Mouse (Mus musculus) liver, embryonic 14.5 days (tissue): ENCODE data around the gene Timm29. TPM values are rescaled to one million over a fixed set of nuclear protein-coding genes. Genes with fewer than 3 reads are reported as not detected.
A peak's percentile ranks its signal among the peaks of the same experiment; 100 is the strongest.

Experiments used
- ATAC-seq: fragments of 200-750 bp; cut with Nextera tagmentation; 2 replicates; pipeline ENCODE4 v1.8.0; 2017; ENCODE audit warnings: moderate number of reproducible peaks, mild to moderate bottlenecking, moderate library complexity; ENCODE audit not compliant: insufficient read depth
- DNase-seq, 3 experiments: peaks; one replicate each; pipeline ENCODE4 v3.0.0-alpha.2; 2012 to 2013; ENCODE audit warnings: low read depth in 3 of 3, low spot score in 3 of 3
- H3K27ac ChIP-seq: fragments of 300-500 bp; sonication (generic); 2 replicates; pipeline ENCODE4 v1.5.1; 2014; ENCODE audit warnings: moderate library complexity, mild to moderate bottlenecking, control low read depth, inconsistent platforms
- H3K27me3 ChIP-seq: fragments of 300-500 bp; sonication (generic); 2 replicates; pipeline ENCODE4 v1.6.1; 2014; ENCODE audit warnings: mild to moderate bottlenecking, low read length, moderate library complexity; ENCODE audit not compliant: control insufficient read depth, insufficient read depth
- H3K36me3 ChIP-seq: fragments of 300-500 bp; sonication (generic); replicated peaks from 2 replicates; pipeline ENCODE4 v1.6.1; 2014; ENCODE audit warnings: low read depth; ENCODE audit not compliant: control insufficient read depth, insufficient read depth
- H3K4me1 ChIP-seq, 2 experiments: fragments of 200-500 bp in 1 of 2; fragments of 300-500 bp in 1 of 2; sonication (generic) in 1 of 2; replicated peaks; 2 replicates each; pipeline ENCODE4 v1.6.1; 2012 to 2014; ENCODE audit warnings: antibody characterized with exemption in 1 of 2, inconsistent platforms in 1 of 2, low read length in 1 of 2; ENCODE audit not compliant: control insufficient read depth in 2 of 2, insufficient read depth in 2 of 2
- H3K4me2 ChIP-seq: fragments of 300-500 bp; sonication (generic); 2 replicates; pipeline ENCODE4 v1.6.1; 2014; ENCODE audit warnings: low read depth, mild to moderate bottlenecking, control low read depth, moderate library complexity
- H3K4me3 ChIP-seq, 2 experiments: fragments of 200-500 bp in 1 of 2; fragments of 300-500 bp in 1 of 2; sonication (generic) in 1 of 2; 2 replicates each; pipeline ENCODE4 v1.5.1; 2012 to 2014; ENCODE audit warnings: low read depth in 2 of 2, low read length in 2 of 2, mild to moderate bottlenecking in 2 of 2, control low read depth in 1 of 2, inconsistent platforms in 1 of 2, moderate library complexity in 1 of 2; ENCODE audit not compliant: insufficient read depth in 1 of 2
- H3K9ac ChIP-seq: fragments of 300-500 bp; sonication (generic); replicated peaks from 2 replicates; pipeline ENCODE4 v1.6.1; 2014; ENCODE audit warnings: mild to moderate bottlenecking, control low read depth, moderate library complexity
- H3K9me3 ChIP-seq: fragments of 300-500 bp; sonication (generic); 2 replicates; pipeline ENCODE4 v1.6.1; 2016; ENCODE audit warnings: low read length, mixed read lengths; ENCODE audit not compliant: control insufficient read depth
- CTCF ChIP-seq: IDR thresholded peaks from 2 replicates; pipeline ENCODE4 v1.5.1; 2016; ENCODE audit warnings: antibody characterized with exemption, low read depth, control low read depth
- EP300 ChIP-seq: IDR thresholded peaks from 2 replicates; pipeline ENCODE4 v1.6.1; 2016; ENCODE audit warnings: antibody characterized with exemption, low read depth
- WGBS: fragments of 180-500 bp; shearing (Covaris S2); extraction: QIAGEN DNeasy Blood & Tissue Kit; methylation state at CpG from one replicate; pipeline ENCODE4 v1.1.7; 2014; ENCODE audit not compliant: insufficient replicate concordance; 5-methylcytosine and 5-hydroxymethylcytosine counted together
- polyA plus RNA-seq, 2 experiments: library from polyadenylated mRNA; depleted of rRNA in 1 of 2; stranded (reverse) in 1 of 2; unstranded in 1 of 2; fragments of >200 nt; fragmentation: Nextera tagmentation in 1 of 2; extraction: Ambion mirVana in 1 of 2; gene quantifications; 2 replicates each; pipeline versions ENCODE4 v1.2.1 to v1.2.3; 2012 to 2014

Timm29 gene
- polyA plus RNA-seq (2012; rRNA removed), result 14.6 and 15.3 TPM in 2 replicates
- 17.0 and 21.9 TPM in 2 replicates for polyA plus RNA-seq (2014; fragmentation: Nextera tagmentation; extraction: Ambion mirVana)

- ATAC-seq (peak; percentile 88), DNase-seq (peak; percentile 92 to 94 (median 93))
- TF ChIP-seq CTCF, result no peak
- no peak for TF ChIP-seq EP300
- H3K4me2 ChIP-seq, result peak within 1 kb of the TSS; percentile 80
- peaks cover 7% of the 10 kb centered on the region for H3K36me3 ChIP-seq
- peak within 1 kb of the TSS; percentile 63 to 89 for H3K4me3 ChIP-seq
- no peaks in the 10 kb centered on the region for H3K27me3 ChIP-seq
- H3K27ac ChIP-seq, result peak within 1 kb of the TSS; percentile 68
- peak within 1 kb of the TSS; percentile 66 for H3K9ac ChIP-seq
- H3K4me1 ChIP-seq, result peaks cover 0 to 14% of the 10 kb centered on the region in 2 experiments; a peak in 3 of 4 replicates
- no peaks in the 10 kb centered on the region for H3K9me3 ChIP-seq
- under 1% methylated on average over 30 of the region's 30 CpGs for WGBS
These were observed at the start of gene Timm29, which contains the start of gene Yipf2 for GRCm38 (mm10) chr9:21592703-21593121. Gene Timm29, plus strand, starts transcription at chr9:21592722. Gene Yipf2, minus strand, starts transcription at chr9:21592828.

GRCm38 (mm10) chr9:21545351-21545915, 47.1 kb upstream of the Timm29 start:
- Histone ChIP-seq H3K36me3 (no peaks in the 10 kb centered on the region; the same call in 1 of the 2 replicates), H3K9me3 (no peaks in the 10 kb centered on the region), H3K27ac (peak overlapping the region; percentile 68), H3K4me2 (peak overlapping the region; percentile 73), H3K27me3 (no peaks in the 10 kb centered on the region), H3K4me1 (peaks cover 7 to 16% of the 10 kb centered on the region in 2 experiments), H3K4me3 (peak overlapping the region; percentile 63 to 75), H3K9ac (peak overlapping the region; percentile 51)
- WGBS, result 22% methylated on average over 9 of the region's 9 CpGs
- TF ChIP-seq CTCF, result 0 out of 2 replicates have a peak, but pooled peaks have one; percentile 3
- no peak for TF ChIP-seq EP300
- DNase-seq (no peak), ATAC-seq (peak; percentile 62)

GRCm38 (mm10) chr9:21545916-21546788, 46.4 kb upstream of the Timm29 start:
- Histone ChIP-seq H3K9me3 (no peaks in the 10 kb centered on the region), H3K4me3 (peak overlapping the region; percentile 63 to 75), H3K9ac (peak overlapping the region; percentile 51), H3K4me1 (peaks cover 7 to 16% of the 10 kb centered on the region in 2 experiments), H3K36me3 (peaks cover 5% of the 10 kb centered on the region), H3K4me2 (peak overlapping the region; percentile 73), H3K27me3 (no peaks in the 10 kb centered on the region), H3K27ac (peak overlapping the region; percentile 68)
- DNase-seq (peak; percentile 93 to 95 (median 95)), ATAC-seq (peak; percentile 88)
- peak; percentile 53 for TF ChIP-seq CTCF
- TF ChIP-seq EP300, result no peak
- under 1% methylated on average over 62 of the region's 67 CpGs for WGBS

GRCm38 (mm10) chr9:21546789-21547074, 45.8 kb upstream of the Timm29 start, which contains the start of gene Carm1:
Gene Carm1, plus strand, starts transcription at chr9:21546894.
- H3K4me1 ChIP-seq, result peaks cover 7 to 16% of the 10 kb centered on the region in 2 experiments

More at GRCm38 (mm10) chr9:21546789-21547074, 45.8 kb upstream of the Timm29 start, which contains the start of gene Carm1:
- Histone ChIP-seq H3K9ac (peak within 1 kb of the TSS; percentile 85), H3K27ac (peak within 1 kb of the TSS; percentile 82), H3K36me3 (peaks cover 7% of the 10 kb centered on the region), H3K4me3 (peak within 1 kb of the TSS; percentile 75 to 98), H3K4me2 (peak within 1 kb of the TSS; percentile 73), H3K27me3 (no peaks in the 10 kb centered on the region), H3K9me3 (no peaks in the 10 kb centered on the region)
- DNase-seq (no peak), ATAC-seq (no peak)
- under 1% methylated on average over 43 of the region's 52 CpGs for WGBS
- TF ChIP-seq CTCF (no peak), EP300 (no peak)
